Mouse (Mus musculus) WW6 (cell line): ENCODE results near the gene Ano2.

ENCODE experiments used
- DNase-seq: peaks from one replicate; pipeline ENCODE4 v3.0.0-alpha.2; 2013; ENCODE audit warnings: low read depth, low spot score

The Ano2 gene

GRCm38 (mm10) chr6:125743203-125744100, 53.2 kb downstream of the Ano2 start:
- peak; percentile 20 for DNase-seq

- DNase-seq = no peak
These were observed 57.2 kb downstream of the Ano2 start for GRCm38 (mm10) chr6:125747322-125747930.

GRCm38 (mm10) chr6:125748646-125749045, 58.4 kb downstream of the Ano2 start:
- DNase-seq = no peak

GRCm38 (mm10) chr6:125762851-125763519, 72.8 kb downstream of the Ano2 start:
- no peak for DNase-seq

- DNase-seq = no peak
These were observed 83.0 kb downstream of the Ano2 start for GRCm38 (mm10) chr6:125773256-125773655.

- no peak for DNase-seq
These were observed 86.1 kb downstream of the Ano2 start for GRCm38 (mm10) chr6:125776291-125776690.

- DNase-seq = no peak
These were observed 112.7 kb downstream of the Ano2 start for GRCm38 (mm10) chr6:125802954-125803353.

GRCm38 (mm10) chr6:125803364-125804011, 113.3 kb downstream of the Ano2 start:
- no peak for DNase-seq

- no peak for DNase-seq
These were observed 118.9 kb downstream of the Ano2 start for GRCm38 (mm10) chr6:125808996-125809649.

- DNase-seq = no peak
These were observed 121.2 kb downstream of the Ano2 start for GRCm38 (mm10) chr6:125811395-125811794.

GRCm38 (mm10) chr6:125838121-125838520, 147.9 kb downstream of the Ano2 start:
- no peak for DNase-seq

GRCm38 (mm10) chr6:125841284-125841683, 151.1 kb downstream of the Ano2 start:
- DNase-seq = no peak

GRCm38 (mm10) chr6:125851196-125851595, 161.0 kb downstream of the Ano2 start:
- no peak for DNase-seq

GRCm38 (mm10) chr6:125858294-125858693, 168.1 kb downstream of the Ano2 start:
- DNase-seq = no peak

- DNase-seq = peak; percentile 20
These were observed 178.3 kb downstream of the Ano2 start for GRCm38 (mm10) chr6:125868516-125868915.

- DNase-seq = no peak
These were observed 181.3 kb downstream of the Ano2 start for GRCm38 (mm10) chr6:125871482-125871881.

- DNase-seq = no peak
These were observed 184.5 kb downstream of the Ano2 start for GRCm38 (mm10) chr6:125874742-125875141.

GRCm38 (mm10) chr6:125876884-125877283, 186.7 kb downstream of the Ano2 start:
- DNase-seq = no peak

- no peak for DNase-seq
These were observed 188.5 kb downstream of the Ano2 start for GRCm38 (mm10) chr6:125878671-125879070.

GRCm38 (mm10) chr6:125879306-125879705, 189.1 kb downstream of the Ano2 start:
- DNase-seq = no peak

GRCm38 (mm10) chr6:125888596-125888995, 198.4 kb downstream of the Ano2 start:
- no peak for DNase-seq
